Mouse (Mus musculus) forebrain, embryonic 12.5 days (tissue): ENCODE data around the gene Traf3. TPM values are rescaled to one million over a fixed set of nuclear protein-coding genes. Genes with fewer than 3 reads are reported as not detected.

Source experiments
- ATAC-seq: fragments of 200-750 bp; cut with Nextera tagmentation; 2 replicates; pipeline ENCODE4 v1.8.0; 2017; ENCODE audit warnings: moderate TSS enrichment; ENCODE audit not compliant: low FRiP score
- H3K27ac ChIP-seq: fragments of 300-500 bp; sonication (generic); 2 replicates; pipeline ENCODE4 v1.5.1; 2016; ENCODE audit warnings: mild to moderate bottlenecking
- H3K27me3 ChIP-seq: fragments of 300-500 bp; sonication (generic); 2 replicates; pipeline ENCODE4 v1.6.1; 2016; ENCODE audit warnings: mild to moderate bottlenecking
- H3K36me3 ChIP-seq: fragments of 300-500 bp; sonication (generic); replicated peaks from 2 replicates; pipeline ENCODE4 v1.6.1; 2016; ENCODE audit warnings: mild to moderate bottlenecking
- H3K4me1 ChIP-seq: fragments of 300-500 bp; sonication (generic); 2 replicates; pipeline ENCODE4 v1.6.1; 2016
- H3K4me2 ChIP-seq: fragments of 300-500 bp; sonication (generic); 2 replicates; pipeline ENCODE4 v1.6.1; 2016; ENCODE audit warnings: mild to moderate bottlenecking, moderate library complexity
- H3K4me3 ChIP-seq: fragments of 300-500 bp; sonication (generic); replicated peaks from 2 replicates; pipeline ENCODE4 v1.5.1; 2016; ENCODE audit warnings: mild to moderate bottlenecking
- H3K9ac ChIP-seq: fragments of 300-500 bp; sonication (generic); 2 replicates; pipeline ENCODE4 v1.6.1; 2016; ENCODE audit warnings: mild to moderate bottlenecking
- H3K9me3 ChIP-seq: fragments of 300-500 bp; sonication (generic); 2 replicates; pipeline ENCODE4 v1.6.1; 2016
- WGBS: fragments of 180-500 bp; shearing (Covaris S2); methylation state at CpG from one replicate; pipeline ENCODE4 v1.1.7; 2016; 5-methylcytosine and 5-hydroxymethylcytosine counted together
- polyA plus RNA-seq: library from polyadenylated mRNA; unstranded; fragments of >200 nt; fragmentation: Nextera tagmentation; extraction: Ambion mirVana; gene quantifications from 2 replicates; pipeline ENCODE4 v1.2.1, GENCODE M21; 2016

Traf3 gene
- polyA plus RNA-seq = 25.4 and 25.5 TPM in 2 replicates

- H3K4me2 ChIP-seq = peak within 1 kb of the TSS; percentile 87
- 5% methylated on average over 70 of the region's 105 CpGs for WGBS
- peak; percentile 49 for ATAC-seq
Measured at GRCm38 (mm10) chr12:111165831-111166591, at the start of gene Traf3. Traf3 (plus strand) TSS chr12:111166370.

GRCm38 (mm10) chr12:111119506-111120085, 46.6 kb upstream of the Traf3 start:
- over 99% methylated on average over 5 of the region's 5 CpGs for WGBS
- no peak overlapping the region for H3K9ac ChIP-seq
- no peak for ATAC-seq
- H3K9me3 ChIP-seq = peaks cover 7% of the 10 kb centered on the region; the same call in 1 of the 2 replicates
- no peak overlapping the region for H3K4me2 ChIP-seq
- peaks cover 41% of the 10 kb centered on the region for H3K36me3 ChIP-seq
- no peak overlapping the region for H3K27ac ChIP-seq
- no peaks in the 10 kb centered on the region for H3K4me1 ChIP-seq
- H3K27me3 ChIP-seq = no peaks in the 10 kb centered on the region
- no peak overlapping the region for H3K4me3 ChIP-seq

More at GRCm38 (mm10) chr12:111165831-111166591, at the start of gene Traf3:
- Histone ChIP-seq H3K4me3 (peak within 1 kb of the TSS; percentile 88), H3K9ac (peak within 1 kb of the TSS; percentile 94), H3K4me1 (peaks cover 62% of the 10 kb centered on the region), H3K36me3 (no peaks in the 10 kb centered on the region), H3K27me3 (no peaks in the 10 kb centered on the region), H3K9me3 (no peaks in the 10 kb centered on the region), H3K27ac (peak within 1 kb of the TSS; percentile 92)

GRCm38 (mm10) chr12:111120976-111121645, 45.1 kb upstream of the Traf3 start:
- Histone ChIP-seq H3K27me3 (no peaks in the 10 kb centered on the region), H3K4me3 (no peak overlapping the region), H3K4me1 (peaks cover 4% of the 10 kb centered on the region; the same call in 1 of the 2 replicates), H3K27ac (no peak overlapping the region), H3K9ac (no peak overlapping the region), H3K4me2 (no peak overlapping the region), H3K9me3 (peaks cover 7% of the 10 kb centered on the region; the same call in 1 of the 2 replicates), H3K36me3 (peaks cover 36% of the 10 kb centered on the region)
- 92% methylated on average over 9 of the region's 9 CpGs for WGBS
- no peak for ATAC-seq

GRCm38 (mm10) chr12:111122332-111122852, 43.8 kb upstream of the Traf3 start:
- H3K4me2 ChIP-seq = no peak overlapping the region

GRCm38 (mm10) chr12:111124601-111125260, 41.4 kb upstream of the Traf3 start:
- ATAC-seq = no peak
- Histone ChIP-seq H3K4me3 (no peak overlapping the region), H3K27ac (no peak overlapping the region), H3K4me2 (no peak overlapping the region), H3K27me3 (no peaks in the 10 kb centered on the region), H3K4me1 (peaks cover 4% of the 10 kb centered on the region; the same call in 1 of the 2 replicates), H3K36me3 (peaks cover under 1% of the 10 kb centered on the region), H3K9me3 (peaks cover 7% of the 10 kb centered on the region; the same call in 1 of the 2 replicates), H3K9ac (no peak overlapping the region)
- 75% methylated on average over 14 of the region's 14 CpGs for whole genome bisulfite sequencing

More at GRCm38 (mm10) chr12:111122332-111122852, 43.8 kb upstream of the Traf3 start:
- peaks cover 7% of the 10 kb centered on the region; the same call in 1 of the 2 replicates for H3K9me3 ChIP-seq
- no peaks in the 10 kb centered on the region for H3K27me3 ChIP-seq
- ATAC-seq = no peak
- no peak overlapping the region for H3K4me3 ChIP-seq
- H3K4me1 ChIP-seq = peaks cover 4% of the 10 kb centered on the region; the same call in 1 of the 2 replicates
- peaks cover 23% of the 10 kb centered on the region for H3K36me3 ChIP-seq
- H3K9ac ChIP-seq = no peak overlapping the region
- H3K27ac ChIP-seq = no peak overlapping the region

DNA sequence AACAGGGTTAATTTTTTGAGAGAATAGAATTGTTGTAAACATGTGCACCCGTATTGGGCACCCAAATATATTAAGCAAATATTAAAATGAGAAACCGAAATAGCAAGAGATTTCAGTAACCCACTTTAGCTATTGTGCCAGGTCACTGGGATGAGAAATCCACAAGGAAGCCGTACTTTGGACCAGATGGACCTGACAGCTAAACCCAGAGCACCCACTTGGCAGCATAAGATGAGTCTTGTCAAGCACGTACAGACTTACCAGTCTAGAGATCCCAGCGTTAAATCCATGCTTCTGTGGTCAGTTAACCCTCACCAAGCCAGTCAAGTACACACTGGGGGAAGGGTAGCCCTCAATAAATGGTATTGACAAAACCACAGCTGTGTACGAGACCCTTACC, 40.5 kb upstream of the Traf3 start:
- Histone ChIP-seq H3K4me1 (peaks cover 4% of the 10 kb centered on the region; the same call in 1 of the 2 replicates), H3K4me2 (no peak overlapping the region), H3K4me3 (no peak overlapping the region), H3K9ac (no peak overlapping the region), H3K27ac (no peak overlapping the region), H3K9me3 (peaks cover 7% of the 10 kb centered on the region; the same call in 1 of the 2 replicates), H3K36me3 (no peaks in the 10 kb centered on the region), H3K27me3 (no peaks in the 10 kb centered on the region)
- ATAC-seq = peak; percentile 33; the same call in 1 of the 2 replicates
- 80% methylated on average over 6 of the region's 6 CpGs for WGBS

GRCm38 (mm10) chr12:111134169-111134568, 32.0 kb upstream of the Traf3 start:
- Histone ChIP-seq H3K36me3 (no peaks in the 10 kb centered on the region), H3K27me3 (no peaks in the 10 kb centered on the region), H3K4me2 (no peak overlapping the region), H3K9me3 (no peaks in the 10 kb centered on the region), H3K9ac (no peak overlapping the region), H3K27ac (no peak overlapping the region; the same call in 1 of the 2 replicates), H3K4me1 (no peaks in the 10 kb centered on the region), H3K4me3 (no peak overlapping the region)
- no peak for ATAC-seq
- WGBS = 92% methylated on average over 7 of the region's 7 CpGs

DNA sequence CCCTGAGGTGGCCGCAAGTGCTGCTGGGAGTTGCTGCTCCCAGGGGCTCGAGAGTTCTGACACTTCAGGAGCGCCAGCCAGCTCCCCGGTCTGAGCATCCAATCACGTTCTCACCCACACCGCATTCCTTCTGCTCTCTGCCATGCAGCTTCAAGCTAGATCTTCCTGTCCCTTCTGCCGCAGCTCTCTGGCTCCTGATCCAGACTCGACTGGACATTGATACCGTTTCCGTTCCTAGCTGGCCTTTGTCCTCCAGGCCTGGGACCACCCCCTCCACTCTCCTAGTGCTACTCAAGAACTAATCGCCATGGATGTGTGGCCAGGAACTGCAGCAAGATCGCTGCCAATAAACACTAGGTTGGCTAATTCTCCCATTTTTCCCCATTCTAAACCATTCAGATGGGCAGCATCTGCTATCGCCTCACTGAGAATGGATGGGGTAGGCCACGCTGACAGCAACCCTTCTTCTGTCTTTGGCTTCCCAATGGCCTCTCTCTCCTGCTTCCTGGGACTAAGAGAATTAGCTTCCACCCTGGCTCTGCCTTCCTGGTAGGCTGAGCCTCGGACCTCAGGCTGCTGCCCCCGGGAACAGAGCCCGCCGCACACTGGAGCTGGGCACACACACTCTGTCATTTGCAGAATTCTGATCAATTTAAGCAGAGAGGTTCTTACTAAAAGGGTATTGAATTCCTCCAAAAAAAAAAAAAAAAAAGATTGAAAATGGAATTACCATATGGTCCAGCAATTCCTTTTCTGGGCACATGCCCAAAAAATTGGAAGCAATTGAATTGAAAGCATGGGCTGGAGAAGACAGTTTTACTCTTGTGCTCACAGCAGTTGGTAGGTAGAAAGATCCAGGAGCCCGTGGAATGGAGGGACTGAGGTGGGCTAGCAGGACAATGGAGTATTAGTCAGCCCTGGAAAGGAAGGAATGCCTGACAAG, 31.1 kb upstream of the Traf3 start:
- Histone ChIP-seq H3K27me3 (no peaks in the 10 kb centered on the region), H3K9ac (no peak overlapping the region), H3K9me3 (no peaks in the 10 kb centered on the region), H3K4me2 (no peak overlapping the region), H3K36me3 (no peaks in the 10 kb centered on the region), H3K27ac (peak overlapping the region; percentile 9; the same call in 1 of the 2 replicates), H3K4me3 (no peak overlapping the region), H3K4me1 (no peaks in the 10 kb centered on the region)
- ATAC-seq = no peak
- 71% methylated on average over 19 of the region's 19 CpGs for WGBS

GRCm38 (mm10) chr12:111135953-111136352, 30.2 kb upstream of the Traf3 start:
- Histone ChIP-seq H3K9me3 (no peaks in the 10 kb centered on the region; the same call in 1 of the 2 replicates), H3K4me1 (no peaks in the 10 kb centered on the region), H3K4me2 (no peak overlapping the region), H3K9ac (no peak overlapping the region), H3K4me3 (no peak overlapping the region), H3K27ac (no peak overlapping the region), H3K36me3 (no peaks in the 10 kb centered on the region), H3K27me3 (no peaks in the 10 kb centered on the region)
- ATAC-seq = no peak
- 71% methylated on average over 3 of the region's 3 CpGs for WGBS

GRCm38 (mm10) chr12:111137079-111137478, 29.1 kb upstream of the Traf3 start:
- H3K4me3 ChIP-seq = no peak overlapping the region
- no peak overlapping the region for H3K4me2 ChIP-seq
- no peak for ATAC-seq
- WGBS = 64% methylated on average over 2 of the region's 2 CpGs
- H3K9ac ChIP-seq = no peak overlapping the region
- no peak overlapping the region for H3K27ac ChIP-seq
- H3K27me3 ChIP-seq = no peaks in the 10 kb centered on the region
- H3K9me3 ChIP-seq = no peaks in the 10 kb centered on the region; the same call in 1 of the 2 replicates
- no peaks in the 10 kb centered on the region for H3K4me1 ChIP-seq
- H3K36me3 ChIP-seq = no peaks in the 10 kb centered on the region
